Mouse (Mus musculus): ENCODE results near the gene Inafm1. TPM values are rescaled to one million over a fixed set of nuclear protein-coding genes. Genes with fewer than 3 reads are reported as not detected.
A peak's percentile ranks its signal among the peaks of the same experiment; 100 is the strongest.

The Inafm1 gene
- 56.0 and 71.3 TPM in 2 replicates for total RNA-seq (2014; rRNA removed)
- polyA plus RNA-seq (2015; fragmentation: Nextera tagmentation; extraction: Ambion mirVana), result 74.1 and 78.4 TPM in 2 replicates

DNA sequence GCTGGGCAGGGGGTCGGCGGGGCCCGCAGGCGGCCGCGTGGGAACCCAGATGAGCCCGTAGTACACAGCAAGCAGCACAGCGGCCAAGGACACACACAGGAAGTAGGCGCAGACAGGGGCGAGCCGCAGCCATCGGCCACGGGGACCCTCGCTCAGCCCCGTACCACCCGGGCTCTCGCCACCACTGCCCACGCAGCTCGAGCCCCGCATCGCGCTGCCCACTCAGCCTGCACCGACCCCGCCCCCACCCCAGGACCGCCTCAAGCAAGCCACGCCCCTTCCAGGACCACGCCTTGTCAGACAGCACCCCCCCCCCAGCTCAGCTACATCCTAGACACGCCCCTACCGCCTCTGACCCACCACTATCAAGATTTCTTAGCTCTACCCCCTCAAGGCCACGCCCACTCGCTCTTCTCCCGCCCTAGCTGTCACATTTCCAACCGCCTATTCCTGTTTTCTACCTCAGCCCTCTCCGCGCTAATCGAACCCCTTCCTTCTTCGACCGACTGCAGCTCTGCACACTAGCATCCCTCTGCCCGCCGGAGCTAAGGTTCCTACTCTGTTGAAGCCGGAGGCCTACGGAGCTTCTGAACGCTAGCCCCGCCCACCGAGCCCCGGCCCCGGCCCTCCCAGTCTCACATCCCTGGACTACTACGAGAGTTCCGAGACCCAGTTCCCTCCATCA, at the start of gene Inafm1:
Inafm1 (minus strand) TSS at position 537 of the 685 bp plus-strand sequence.
- H3K9ac ChIP-seq (replicated peaks; ENCODE audit: low read length), result peak within 1 kb of the TSS; percentile 86
- DNase-seq (ENCODE audit: low spot score), result peak; percentile 96
- under 1% methylated on average over 34 of the region's 49 CpGs for WGBS
- ATAC-seq, result peak; percentile 88
- peaks cover 23% of the 10 kb centered on the region for H3K36me3 ChIP-seq (ENCODE audit: insufficient read depth, low read length)
- H3K4me2 ChIP-seq (ENCODE audit: low read depth, low read length), result peak within 1 kb of the TSS; percentile 88
- peak within 1 kb of the TSS; percentile 94 for H3K27ac ChIP-seq
- peaks cover 10% of the 10 kb centered on the region; the same call in 1 of the 2 replicates for H3K4me1 ChIP-seq (ENCODE audit: insufficient read depth, low read length)
- H3K9me3 ChIP-seq (ENCODE audit: low read length), result no peaks in the 10 kb centered on the region
- peak within 1 kb of the TSS; percentile 76 for H3K4me3 ChIP-seq (ENCODE audit: low read length)
- H3K27me3 ChIP-seq (ENCODE audit: insufficient read depth, low read length), result no peaks in the 10 kb centered on the region
- TF ChIP-seq CTCF (IDR thresholded peaks at IDR 0.05; ENCODE audit: low read depth), result no peak

DNA sequence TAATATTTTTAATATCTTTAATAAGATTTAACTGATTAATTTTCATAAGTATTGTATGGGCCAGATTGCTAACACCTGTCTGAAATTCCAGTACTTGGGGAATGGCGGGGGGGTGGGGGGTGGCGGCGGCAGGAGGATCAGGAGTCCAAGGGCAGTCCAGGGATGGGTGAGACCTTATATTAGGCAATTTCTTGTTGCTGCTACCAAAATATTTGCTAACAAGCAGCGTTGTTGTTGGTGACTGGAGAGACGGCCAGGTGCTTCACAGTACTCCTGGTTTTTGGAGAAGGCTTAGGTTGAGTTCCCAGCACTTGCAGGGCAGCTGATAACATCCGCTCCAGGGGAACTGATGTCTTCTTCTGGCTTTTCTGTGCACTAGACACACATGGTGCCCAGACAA, 47.1 kb upstream of the Inafm1 start:
- WGBS, result 91% methylated on average over 6 of the region's 6 CpGs

DNA sequence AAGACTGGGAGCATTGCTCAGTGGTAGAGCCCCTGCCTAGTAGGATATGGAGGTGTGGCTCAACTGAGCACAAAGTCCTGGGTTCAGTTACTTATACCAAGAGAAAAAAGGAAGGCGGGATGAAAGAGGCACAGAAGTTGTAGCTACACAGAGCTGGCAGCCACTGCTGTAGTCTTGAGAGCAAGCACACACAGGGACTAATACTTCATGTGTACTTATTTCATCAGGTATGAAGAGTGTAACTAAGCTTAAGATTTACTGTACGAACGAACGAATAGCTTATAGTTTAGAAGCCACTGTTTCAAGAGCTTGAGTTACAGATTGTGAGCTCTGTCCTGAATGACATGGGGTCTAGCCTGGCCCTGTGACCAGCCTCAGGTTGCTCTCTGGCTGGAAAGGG, 45.8 kb upstream of the Inafm1 start:
- no peak for ATAC-seq
- 95% methylated on average over 4 of the region's 4 CpGs for WGBS

More for the DNA sequence above, 47.1 kb upstream of the Inafm1 start:
- no peaks in the 10 kb centered on the region for H3K36me3 ChIP-seq (ENCODE audit: insufficient read depth, low read length)
- H3K4me2 ChIP-seq (ENCODE audit: low read depth, low read length), result no peak overlapping the region
- ATAC-seq (no peak), DNase-seq (ENCODE audit: low spot score) (no peak)
- no peaks in the 10 kb centered on the region for H3K27me3 ChIP-seq (ENCODE audit: insufficient read depth, low read length)
- no peak overlapping the region for H3K9ac ChIP-seq (replicated peaks; ENCODE audit: low read length)
- H3K4me3 ChIP-seq (ENCODE audit: low read length), result no peak overlapping the region
- no peaks in the 10 kb centered on the region for H3K9me3 ChIP-seq (ENCODE audit: low read length)
- no peak for TF ChIP-seq CTCF (IDR thresholded peaks at IDR 0.05; ENCODE audit: low read depth)
- H3K27ac ChIP-seq, result no peak overlapping the region
- no peaks in the 10 kb centered on the region for H3K4me1 ChIP-seq (ENCODE audit: insufficient read depth, low read length)

DNA sequence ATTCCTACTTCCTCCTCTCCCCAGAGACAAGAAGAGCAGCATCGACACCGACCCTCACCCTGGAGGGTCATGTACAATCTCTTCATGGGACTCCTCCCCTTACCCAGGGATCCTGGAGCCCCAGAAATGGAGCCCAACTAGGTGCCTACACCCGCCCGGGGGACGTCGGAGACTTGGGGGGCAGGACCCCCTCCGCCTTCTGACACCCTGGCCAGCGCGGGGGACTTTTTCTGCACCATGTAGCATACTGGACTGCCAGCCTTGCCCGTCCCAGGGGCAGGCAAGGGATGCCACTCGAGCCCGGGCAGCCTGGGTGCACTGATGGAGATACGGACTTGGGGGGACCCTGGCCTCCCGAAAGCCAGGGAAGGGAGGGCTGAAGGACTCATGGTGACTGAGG, 43.7 kb upstream of the Inafm1 start:
- H3K4me1 ChIP-seq (ENCODE audit: insufficient read depth, low read length), result peaks cover 13% of the 10 kb centered on the region
- DNase-seq (ENCODE audit: low spot score), result no peak
- no peak overlapping the region for H3K4me3 ChIP-seq (ENCODE audit: low read length)
- WGBS, result 86% methylated on average over 14 of the region's 14 CpGs
- H3K9ac ChIP-seq (replicated peaks; ENCODE audit: low read length), result no peak overlapping the region
- ATAC-seq, result no peak
- H3K4me2 ChIP-seq (ENCODE audit: low read depth, low read length), result no peak overlapping the region
- no peaks in the 10 kb centered on the region for H3K9me3 ChIP-seq (ENCODE audit: low read length)
- H3K27me3 ChIP-seq (ENCODE audit: insufficient read depth, low read length), result no peaks in the 10 kb centered on the region
- no peak for TF ChIP-seq CTCF (IDR thresholded peaks at IDR 0.05; ENCODE audit: low read depth)
- no peak overlapping the region for H3K27ac ChIP-seq
- no peaks in the 10 kb centered on the region for H3K36me3 ChIP-seq (ENCODE audit: insufficient read depth, low read length)

More for the DNA sequence above, 45.8 kb upstream of the Inafm1 start:
- no peak for TF ChIP-seq CTCF (IDR thresholded peaks at IDR 0.05; ENCODE audit: low read depth)
- no peaks in the 10 kb centered on the region for H3K9me3 ChIP-seq (ENCODE audit: low read length)
- no peak overlapping the region for H3K4me3 ChIP-seq (ENCODE audit: low read length)
- H3K9ac ChIP-seq (replicated peaks; ENCODE audit: low read length), result no peak overlapping the region
- H3K4me2 ChIP-seq (ENCODE audit: low read depth, low read length), result no peak overlapping the region
- no peaks in the 10 kb centered on the region for H3K27me3 ChIP-seq (ENCODE audit: insufficient read depth, low read length)
- no peaks in the 10 kb centered on the region for H3K36me3 ChIP-seq (ENCODE audit: insufficient read depth, low read length)
- no peak for DNase-seq (ENCODE audit: low spot score)
- H3K4me1 ChIP-seq (ENCODE audit: insufficient read depth, low read length), result no peaks in the 10 kb centered on the region
- no peak overlapping the region for H3K27ac ChIP-seq

DNA sequence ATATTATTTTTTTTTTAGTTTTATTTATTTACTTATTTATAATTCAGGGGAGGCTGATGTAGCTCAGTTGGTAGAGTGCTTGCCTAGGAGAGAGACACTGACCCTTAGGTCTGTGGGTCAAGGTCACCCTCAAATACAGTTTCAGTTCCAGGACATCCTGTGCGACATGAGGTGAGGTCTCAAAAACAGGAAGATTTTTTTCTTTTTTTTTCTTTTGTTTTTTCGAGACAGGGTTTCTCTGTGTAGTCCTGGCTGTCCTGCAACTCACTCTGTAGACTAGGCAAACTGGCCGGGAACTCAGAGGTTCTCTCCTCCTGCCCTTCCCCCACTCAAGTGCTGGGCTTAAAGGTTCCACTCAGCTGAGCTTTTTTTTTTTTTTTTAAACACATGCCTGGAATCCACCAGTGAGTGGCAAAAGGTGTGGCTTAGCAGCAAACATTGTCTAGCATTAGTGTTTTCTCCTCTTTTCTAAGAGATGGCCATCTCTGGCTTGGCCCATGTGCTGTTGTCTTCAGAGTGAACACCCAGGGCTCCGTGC, 41.9 kb upstream of the Inafm1 start:
- Histone ChIP-seq H3K4me2 (ENCODE audit: low read depth, low read length) (no peak overlapping the region), H3K27me3 (ENCODE audit: insufficient read depth, low read length) (no peaks in the 10 kb centered on the region), H3K36me3 (ENCODE audit: insufficient read depth, low read length) (no peaks in the 10 kb centered on the region), H3K27ac (no peak overlapping the region), H3K4me1 (ENCODE audit: insufficient read depth, low read length) (peaks cover 13% of the 10 kb centered on the region), H3K9me3 (ENCODE audit: low read length) (no peaks in the 10 kb centered on the region), H3K9ac (replicated peaks; ENCODE audit: low read length) (no peak overlapping the region), H3K4me3 (ENCODE audit: low read length) (no peak overlapping the region)
- no peak for TF ChIP-seq CTCF (IDR thresholded peaks at IDR 0.05; ENCODE audit: low read depth)
- no peak for ATAC-seq
- 69% methylated on average over 4 of the region's 4 CpGs for WGBS
- DNase-seq (ENCODE audit: low spot score), result no peak

DNA sequence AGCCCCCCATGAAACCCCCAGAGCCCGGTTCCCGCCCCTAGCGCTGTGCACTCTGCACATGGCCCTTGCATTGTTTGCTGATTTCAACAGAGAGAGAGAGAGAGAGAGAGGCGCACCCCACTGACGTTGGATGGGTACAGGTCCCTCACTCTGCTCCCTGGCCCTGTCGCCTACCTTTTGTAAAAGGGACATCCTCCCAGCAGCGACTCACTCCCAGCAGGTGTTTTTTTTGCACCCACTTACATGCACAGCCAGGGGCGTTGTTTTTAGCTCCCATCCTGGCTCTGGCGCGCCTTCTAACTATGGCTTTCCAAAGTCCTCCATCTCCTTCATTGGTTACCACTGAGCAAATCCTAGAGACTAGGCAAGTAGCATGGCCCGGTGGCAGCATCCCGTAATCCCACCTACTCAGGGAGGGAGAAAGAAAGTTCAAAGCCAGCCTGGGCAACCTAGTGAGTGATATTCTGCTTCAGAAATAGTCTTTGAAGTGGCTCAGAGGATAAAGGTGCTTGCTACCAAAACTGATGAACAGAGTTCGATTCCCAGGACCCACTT, 40.9 kb upstream of the Inafm1 start:
- H3K27me3 ChIP-seq (ENCODE audit: insufficient read depth, low read length), result no peaks in the 10 kb centered on the region
- no peaks in the 10 kb centered on the region for H3K36me3 ChIP-seq (ENCODE audit: insufficient read depth, low read length)
- H3K9me3 ChIP-seq (ENCODE audit: low read length), result no peaks in the 10 kb centered on the region
- no peak for ATAC-seq
- DNase-seq (ENCODE audit: low spot score), result no peak
- H3K9ac ChIP-seq (replicated peaks; ENCODE audit: low read length), result peak overlapping the region; percentile 77
- no peak for TF ChIP-seq CTCF (IDR thresholded peaks at IDR 0.05; ENCODE audit: low read depth)
- H3K27ac ChIP-seq, result peak overlapping the region; percentile 92
- WGBS, result 12% methylated on average over 12 of the region's 13 CpGs
- H3K4me1 ChIP-seq (ENCODE audit: insufficient read depth, low read length), result peaks cover 13% of the 10 kb centered on the region
- peak overlapping the region; percentile 92 for H3K4me2 ChIP-seq (ENCODE audit: low read depth, low read length)
- H3K4me3 ChIP-seq (ENCODE audit: low read length), result peak overlapping the region; percentile 60
